Mouse (Mus musculus) cortical plate, adult 2 months (tissue): ENCODE measurements at regions not wholly inside any gene's neighbourhood (a gene's known extent, or its start where the extent isn't known, plus 50 kb on each side); places are given as distances from the start of the nearest gene placed in this dataset.

Experiments used
- CTCF ChIP-seq: fragments of 200-500 bp; IDR thresholded peaks from 2 replicates; pipeline ENCODE4 v1.5.1; 2011; ENCODE audit warnings: mild to moderate bottlenecking, control low read depth, low read length; ENCODE audit not compliant: insufficient read depth; ENCODE audit errors: extremely low read depth
- POLR2A ChIP-seq: fragments of 200-500 bp; IDR thresholded peaks from 2 replicates; pipeline ENCODE4 v1.6.1; 2011; ENCODE audit warnings: mild to moderate bottlenecking, low read length, control low read depth; ENCODE audit not compliant: insufficient read depth; ENCODE audit errors: extremely low read depth

DNA sequence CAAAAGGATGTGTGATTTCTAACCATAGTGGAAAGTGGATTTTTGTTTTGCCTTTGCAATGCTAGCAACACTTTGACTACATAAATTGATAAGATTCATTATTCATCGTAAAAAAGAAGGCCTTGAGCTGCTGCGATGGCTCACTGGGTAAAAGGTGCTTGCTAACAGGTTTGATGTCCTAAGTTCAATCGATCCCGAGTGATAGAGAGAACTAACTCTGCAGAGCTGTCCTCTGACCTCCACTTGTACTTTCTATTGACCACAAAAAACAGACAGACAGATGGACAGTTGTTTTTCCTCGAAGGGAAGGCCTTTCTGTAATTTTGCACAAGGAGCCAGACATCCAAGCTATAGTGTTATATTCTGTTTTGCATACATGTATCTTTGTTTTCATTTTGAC lies 63.7 kb upstream of the Picalm start:
- no peak for TF ChIP-seq POLR2A
- no peak for TF ChIP-seq CTCF
